Mouse (Mus musculus) myocyte (in vitro differentiated cells): ENCODE measurements around the gene S100a2.

Experiments used
- E2F4 ChIP-seq: IDR thresholded peaks from one replicate; pipeline ENCODE4 v1.6.1; 2011; ENCODE audit warnings: mild to moderate bottlenecking, control low read depth, moderate library complexity; ENCODE audit not compliant: insufficient read depth
- MAX ChIP-seq: IDR thresholded peaks from one replicate; pipeline ENCODE4 v1.6.1; 2011; ENCODE audit warnings: low read depth, mild to moderate bottlenecking, control low read depth
- MYOG ChIP-seq, 3 experiments: IDR thresholded peaks; one replicate each; pipeline ENCODE4 v1.6.1; 2011; ENCODE audit warnings: control low read depth in 2 of 3, low read depth in 2 of 3, mild to moderate bottlenecking in 2 of 3; ENCODE audit not compliant: insufficient read length in 2 of 3, control insufficient read depth in 1 of 3, insufficient read depth in 1 of 3
- POLR2A ChIP-seq: IDR thresholded peaks from one replicate; pipeline ENCODE4 v1.6.1; 2011; ENCODE audit warnings: low read depth, mild to moderate bottlenecking, control low read depth, moderate library complexity; ENCODE audit not compliant: insufficient read length
- POLR2AphosphoS2 ChIP-seq: IDR thresholded peaks from one replicate; pipeline ENCODE4 v1.6.1; 2011; ENCODE audit warnings: low read depth, control low read depth; ENCODE audit not compliant: insufficient read length
- REST ChIP-seq: IDR thresholded peaks from one replicate; pipeline ENCODE4 v1.6.1; 2011; ENCODE audit warnings: mild to moderate bottlenecking, control low read depth, moderate library complexity; ENCODE audit not compliant: insufficient read depth, insufficient read length
- SRF ChIP-seq: IDR thresholded peaks from one replicate; pipeline ENCODE4 v1.6.1; 2011; ENCODE audit warnings: low read depth; ENCODE audit not compliant: control insufficient read depth, insufficient read length
- TCF12 ChIP-seq: IDR thresholded peaks from one replicate; pipeline ENCODE4 v1.6.1; 2011; ENCODE audit warnings: mild to moderate bottlenecking, control low read depth; ENCODE audit not compliant: poor library complexity, insufficient read depth, severe bottlenecking
- USF1 ChIP-seq: IDR thresholded peaks from one replicate; pipeline ENCODE4 v1.6.1; 2011; ENCODE audit warnings: low read depth, mild to moderate bottlenecking, control low read depth, moderate library complexity

GRCm38 (mm10) chr3:90589390-90589789 lies 657 bp upstream of the S100a2 start:
- TF ChIP-seq POLR2A (no peak), REST (no peak), SRF (no peak), TCF12 (no peak), POLR2AphosphoS2 (no peak), MAX (no peak), USF1 (no peak), E2F4 (no peak), MYOG (IDR thresholded peaks at IDR 0.05; ENCODE audit: control insufficient read depth in 1 of 3, insufficient read depth in 1 of 3, insufficient read length in 2 of 3, low read depth in 2 of 3) (peak in 1 of 3 experiments; percentile 13)
